Mouse (Mus musculus) heart, adult 18-20 months (tissue): ENCODE measurements around the gene Cntnap5b. TPM values are rescaled to one million over a fixed set of nuclear protein-coding genes. Genes with fewer than 3 reads are reported as not detected.
"Not testable (repeated sequence)": the region's sequence is repeated elsewhere in the genome, so short reads cannot be mapped to it uniquely, and the experiment has no call there.

Experiments used
- DNase-seq, 2 experiments: peaks; one replicate each; pipeline ENCODE4 v3.0.0; 2021 to 2022; ENCODE audit warnings: mixed read lengths in 1 of 2
- long read RNA-seq, 2 experiments: library from polyadenylated mRNA; stranded (forward); transcript quantifications; one replicate each; pipeline ENCODE4 v2.0.0; 2021
- total RNA-seq, 2 experiments: library from RNA; stranded (reverse); gene quantifications; 2 replicates each; pipeline ENCODE4 v1.2.3; 2021

Gene Cntnap5b
- total RNA-seq: under 1 TPM; 0.33 to 0.50 TPM
- long read RNA-seq, experiment 1, partial matches to known transcripts: 1 of 2 reads
- long read RNA-seq, experiment 1, other reads (novel, unspliced or antisense): 1 of 2 reads
- long read RNA-seq, experiment 2: 0 reads

DNA sequence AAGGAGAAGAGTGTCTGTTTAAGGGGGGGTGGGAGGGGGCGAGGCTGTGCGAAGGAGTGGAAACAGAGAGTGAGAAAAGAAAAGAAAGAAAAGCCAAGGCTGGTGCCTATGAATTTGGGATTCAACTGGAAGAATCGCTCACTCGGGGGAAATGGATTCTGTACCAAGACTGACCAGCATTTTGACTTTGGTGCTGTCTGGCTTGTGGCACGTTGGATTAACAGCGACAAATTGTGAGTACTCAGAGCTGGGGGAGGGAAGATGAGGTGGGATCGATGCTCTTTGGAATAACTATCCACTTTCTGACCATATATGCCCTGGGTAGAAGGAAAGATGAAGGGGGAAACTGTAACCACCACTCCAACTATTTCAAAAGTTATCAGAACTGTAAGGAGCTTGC is at the start of gene Cntnap5b:
TSS of gene Cntnap5b (plus strand) at position 152 of the 400 bp plus-strand sequence.
- DNase-seq: no peak

GRCm38 (mm10) chr1:99759996-99760395 is 12.6 kb upstream of the Cntnap5b start:
- no peak for DNase-seq

DNA sequence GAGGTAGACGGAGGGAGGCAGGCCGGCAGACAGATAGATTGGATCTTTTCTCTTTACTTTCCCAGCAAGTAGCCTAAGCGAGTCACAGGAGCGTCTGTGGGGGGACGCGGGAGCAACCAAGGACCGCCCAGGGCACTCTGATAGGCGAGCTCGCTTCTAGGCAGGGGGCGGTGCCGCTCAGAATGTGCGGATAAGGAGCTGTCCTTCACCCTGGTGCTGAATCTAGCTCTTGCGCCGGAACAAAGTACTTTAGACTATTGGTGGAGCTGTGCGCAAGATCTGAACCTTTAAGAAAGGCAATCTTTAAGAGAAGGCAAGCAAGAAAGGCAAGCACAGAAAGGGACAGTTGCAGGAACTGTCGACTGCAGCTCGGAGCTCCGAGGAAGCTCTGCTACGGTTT is 382 bp upstream of the Cntnap5b start:
- peak; percentile 3 to 18 for DNase-seq

DNA sequence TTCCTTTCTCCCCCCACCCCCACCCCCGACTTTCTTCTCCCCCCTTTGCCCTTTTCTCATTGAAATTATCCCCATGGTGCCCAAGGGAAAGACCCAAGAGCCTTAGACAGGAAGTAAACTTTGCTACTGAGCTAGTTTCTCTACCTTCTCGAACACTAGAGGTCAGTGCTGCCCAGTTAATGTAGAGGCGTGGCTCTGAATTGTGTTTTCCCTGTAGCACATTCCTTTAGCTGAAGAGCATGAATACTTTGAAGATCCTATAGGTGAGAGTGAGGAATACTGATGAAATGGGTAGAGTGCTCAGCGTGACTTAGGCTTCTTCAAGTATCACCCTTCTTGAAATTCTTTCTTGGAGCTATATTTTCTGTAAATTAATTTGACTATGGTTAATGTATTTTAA is 1.6 kb downstream of the Cntnap5b start:
- DNase-seq: peak in 1 of 2 experiments; percentile 18

DNA sequence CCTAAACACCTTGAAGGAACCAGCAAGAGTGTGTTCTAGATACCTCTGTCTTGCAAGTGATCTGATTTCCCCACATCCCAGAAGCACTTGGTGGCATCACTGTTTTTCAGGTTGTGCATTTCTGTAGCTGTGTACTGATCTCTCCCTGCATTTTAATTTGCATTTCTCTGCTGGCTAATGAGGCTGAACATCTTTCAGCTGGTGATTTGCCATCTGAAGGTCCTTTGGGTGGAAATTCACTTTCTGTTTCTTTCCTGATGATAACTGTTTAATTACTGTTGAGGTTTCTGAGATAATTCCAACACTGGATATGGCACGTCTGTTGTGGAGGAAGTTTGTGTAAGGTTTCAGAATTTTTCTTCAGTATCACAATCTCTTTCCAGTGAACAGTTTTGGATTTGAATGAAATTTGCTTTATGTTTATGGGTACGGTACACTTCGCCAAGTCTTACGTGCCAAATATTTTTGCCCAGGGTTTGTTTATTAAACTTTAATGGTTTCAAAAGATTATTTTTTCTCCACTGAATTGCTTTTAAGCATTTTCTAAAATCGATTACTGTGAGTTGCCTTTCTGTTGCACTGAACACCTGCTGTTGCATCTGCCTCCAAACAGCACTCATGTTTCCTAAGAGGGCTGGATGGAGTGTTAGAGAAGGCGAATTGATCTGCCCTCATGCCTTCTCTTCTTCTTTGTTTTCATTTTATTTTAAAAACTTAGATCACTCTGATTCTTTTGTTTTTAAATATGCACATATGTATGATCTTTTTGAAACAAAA is 41.0 kb downstream of the Cntnap5b start:
- no peak for DNase-seq

DNA sequence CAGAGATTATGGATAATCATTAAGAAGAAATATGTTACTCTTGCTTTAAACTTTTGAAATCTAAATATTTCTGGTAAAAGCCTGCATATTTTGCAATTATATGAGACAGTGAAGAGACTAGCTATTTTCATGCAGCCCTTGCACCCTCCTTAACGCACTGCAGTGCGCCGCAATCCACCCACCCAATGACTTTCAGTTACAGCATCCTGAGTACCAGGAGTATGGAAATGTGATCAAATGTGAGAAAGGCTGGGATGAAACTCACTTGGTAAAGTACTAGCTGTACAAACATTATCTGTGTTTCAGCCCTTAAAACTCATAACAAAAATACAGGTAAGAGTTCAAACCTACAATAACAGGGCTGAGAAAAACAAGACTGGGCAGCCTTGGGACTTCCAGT is 99.8 kb downstream of the Cntnap5b start:
- DNase-seq: no peak

GRCm38 (mm10) chr1:99907774-99908173 is 135.2 kb downstream of the Cntnap5b start:
- DNase-seq: peak; percentile 1 to 2

GRCm38 (mm10) chr1:99943515-99943914 is 170.9 kb downstream of the Cntnap5b start:
- DNase-seq: no peak

DNA sequence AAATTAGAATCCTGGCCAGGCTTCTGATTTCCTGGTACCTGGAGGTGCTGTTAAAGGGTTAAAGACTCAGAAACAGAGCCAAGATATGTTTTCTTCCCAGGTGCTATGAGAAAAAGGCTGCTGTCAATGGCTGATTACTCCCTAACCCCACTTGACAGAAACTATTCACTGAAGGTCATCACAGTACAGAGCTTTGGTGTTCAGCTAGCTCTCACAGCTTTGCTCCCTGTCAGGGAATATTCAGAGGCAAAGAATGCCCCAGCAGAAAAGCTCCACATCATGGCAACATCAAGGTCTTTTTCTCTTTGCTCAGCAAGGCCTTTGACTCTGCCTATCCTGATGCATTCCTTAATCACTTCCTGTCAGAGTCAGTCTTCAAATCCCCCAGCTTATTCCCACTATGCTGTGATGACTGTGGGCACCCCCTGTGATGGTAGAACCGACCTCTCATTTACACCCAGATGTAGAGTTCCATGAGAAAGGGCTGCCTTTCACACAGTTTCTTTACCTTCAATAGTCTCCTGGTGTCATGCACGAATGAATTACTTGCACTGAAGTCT is 186.9 kb downstream of the Cntnap5b start:
- no peak for DNase-seq

DNA sequence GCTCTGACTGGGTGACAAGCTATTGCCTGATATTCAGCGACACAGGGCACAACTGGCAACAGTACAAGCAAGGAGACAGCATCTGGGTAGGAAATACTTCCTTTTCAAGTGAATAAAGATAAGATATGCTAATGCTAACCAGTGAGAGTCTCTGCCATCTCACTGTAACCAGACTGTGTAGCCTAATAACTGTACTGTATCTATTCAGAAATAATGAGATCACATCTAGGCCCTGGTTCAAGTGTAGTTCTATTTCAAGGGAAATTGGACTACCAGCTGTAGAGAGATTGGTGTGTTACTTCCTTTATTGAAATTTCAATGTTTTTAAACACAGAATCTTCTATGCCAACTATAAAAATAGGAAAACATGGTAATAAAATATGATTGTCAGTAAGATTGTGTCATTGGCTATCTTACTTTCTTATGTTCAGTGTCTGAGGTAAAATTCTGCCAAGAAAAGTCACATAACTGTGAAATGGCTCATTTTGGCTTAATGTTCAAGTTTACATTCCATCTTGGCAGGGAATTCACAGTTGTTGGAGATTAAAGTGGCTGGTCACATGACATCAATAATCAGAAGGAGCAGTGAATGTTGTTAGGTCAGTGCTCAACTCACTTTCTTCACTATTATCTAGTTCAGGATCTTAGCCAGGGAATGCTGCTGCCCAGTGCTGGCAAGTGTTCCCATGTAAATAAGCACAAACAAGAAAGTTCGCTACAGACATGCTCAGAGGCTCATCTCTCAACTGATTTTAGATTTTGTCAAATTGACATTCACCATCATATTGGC is 194.9 kb downstream of the Cntnap5b start:
- no peak for DNase-seq

DNA sequence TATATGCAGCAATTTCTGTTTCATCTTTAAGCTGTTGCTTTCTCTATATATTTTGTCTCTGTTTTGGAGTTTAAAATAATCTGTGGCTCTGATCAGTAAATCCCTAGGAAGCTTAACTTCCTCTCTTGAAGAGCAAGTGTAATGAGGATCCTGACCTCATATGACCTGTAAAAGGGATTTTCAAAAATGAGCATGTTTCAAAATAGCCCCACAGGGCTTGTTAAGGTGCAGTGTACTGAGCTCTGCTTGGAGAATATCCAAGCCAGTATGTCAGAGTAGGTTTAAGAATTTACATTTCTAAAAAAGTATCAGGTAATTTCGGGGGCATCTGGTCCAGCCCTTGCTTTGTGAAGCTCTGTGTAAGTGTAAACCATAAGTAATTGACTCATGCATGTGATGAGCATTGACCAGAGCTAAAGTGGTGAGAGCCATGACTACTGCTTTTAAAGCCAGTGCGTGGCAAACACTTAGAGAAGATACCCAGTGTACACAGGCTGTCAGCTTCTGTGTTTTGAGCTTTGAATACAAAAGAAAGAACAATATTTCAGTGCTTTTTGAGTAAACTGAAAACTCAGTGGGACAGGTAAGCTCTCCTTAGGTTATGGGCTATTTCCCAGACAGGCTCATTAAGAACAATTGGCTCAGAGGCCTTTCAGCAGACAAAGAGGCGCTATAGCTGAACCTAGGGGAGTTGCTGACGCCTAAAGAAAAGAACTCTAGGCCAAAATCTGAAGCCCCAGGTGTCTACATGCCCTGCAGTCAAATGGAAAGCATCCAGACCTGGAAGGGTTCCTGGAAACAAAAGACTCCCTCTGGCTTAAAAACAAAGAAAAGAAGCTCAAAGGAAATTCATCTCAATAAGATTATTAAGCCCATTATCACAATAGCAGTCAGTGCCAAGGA is 197.9 kb downstream of the Cntnap5b start:
- DNase-seq: no peak

- DNase-seq: not testable (repeated sequence)
Measured at GRCm38 (mm10) chr1:100001226-100001625, 228.7 kb downstream of the Cntnap5b start.

DNA sequence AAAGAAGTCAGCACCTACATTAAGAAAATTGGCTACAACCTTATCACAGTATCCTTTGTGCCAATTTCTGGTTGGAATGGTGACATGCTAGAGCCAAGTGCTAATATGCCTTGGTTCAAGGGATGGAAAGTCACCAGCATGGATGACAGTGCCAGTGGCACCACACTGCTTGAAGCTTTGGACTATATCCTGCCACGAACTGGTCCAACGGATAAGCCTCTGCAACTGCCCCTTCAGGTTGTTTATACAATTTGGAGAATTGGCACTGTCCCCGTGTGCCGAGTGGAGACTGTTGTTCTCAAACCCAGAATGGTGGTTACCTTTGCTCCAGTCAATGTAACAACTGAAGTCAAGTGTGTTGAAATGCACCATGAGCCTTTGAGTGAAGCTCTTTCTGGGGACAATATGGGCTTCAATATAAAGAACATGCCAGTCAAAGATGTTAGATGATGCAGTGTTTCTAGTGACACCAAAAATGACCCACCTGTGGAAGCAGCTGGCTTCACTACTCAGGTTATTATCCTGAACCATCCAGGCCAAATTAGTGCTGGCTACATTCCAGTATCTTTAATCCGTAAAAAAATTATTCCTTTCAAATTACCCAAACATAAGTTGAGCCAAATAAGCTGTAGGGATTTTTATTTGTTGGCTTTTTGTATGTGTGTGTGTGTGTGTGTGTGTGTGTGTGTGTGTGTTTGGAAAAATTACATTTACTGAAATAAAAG is 233.6 kb downstream of the Cntnap5b start:
- DNase-seq: no peak

DNA sequence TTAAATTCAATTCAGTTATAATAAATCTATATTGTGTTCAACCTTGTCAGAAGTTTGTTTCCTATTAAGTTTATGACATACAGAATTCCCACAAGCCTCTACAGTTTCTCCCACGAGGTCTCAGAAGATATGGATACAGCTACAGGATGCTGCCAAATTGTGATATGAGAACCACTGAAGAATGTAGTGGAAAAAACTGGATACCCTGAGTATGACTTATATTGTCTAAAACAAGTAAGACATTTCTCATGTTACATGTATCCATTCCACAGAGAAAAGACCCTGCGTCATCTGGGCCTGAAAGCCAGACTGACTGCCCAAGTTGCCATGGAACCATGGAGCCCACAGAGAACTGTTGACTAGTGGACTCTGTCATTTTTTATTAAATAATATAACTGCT is 269.2 kb downstream of the Cntnap5b start:
- no peak for DNase-seq

DNA sequence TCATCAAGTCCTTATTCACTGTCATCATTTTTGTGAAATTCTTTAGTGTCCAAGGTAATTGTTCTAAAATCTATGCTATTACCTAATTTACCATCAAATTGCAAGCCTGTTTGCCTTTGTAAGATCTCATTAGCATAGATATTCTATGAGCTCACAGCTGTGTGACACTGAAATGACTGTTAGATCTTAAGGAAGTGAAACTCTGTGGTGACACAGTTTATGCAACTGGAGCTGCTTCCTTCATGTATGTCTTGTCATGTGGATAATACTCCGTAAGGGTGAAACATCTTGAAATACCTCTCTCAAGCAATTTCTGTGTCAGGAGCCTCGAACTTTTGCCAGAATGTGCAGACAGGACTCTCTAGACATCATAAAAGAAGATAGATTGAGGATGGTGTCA is 307.2 kb downstream of the Cntnap5b start:
- no peak for DNase-seq

DNA sequence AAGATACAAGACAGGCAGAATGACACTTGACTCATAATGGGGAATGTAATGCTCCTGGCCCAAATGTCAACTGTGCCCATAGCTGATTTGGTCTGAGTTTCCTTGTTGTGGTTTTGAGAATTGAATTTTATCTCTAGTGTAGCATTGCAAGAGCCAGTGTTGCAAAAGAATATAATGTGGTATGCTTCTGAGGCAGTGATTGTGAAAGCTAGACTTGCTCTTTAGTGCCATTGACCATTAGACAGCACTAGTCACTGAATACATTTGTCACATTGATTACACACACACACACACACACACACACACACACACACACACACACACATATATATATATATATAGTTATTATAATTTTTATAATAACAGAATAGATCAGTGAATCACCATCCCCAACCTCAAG is 328.0 kb downstream of the Cntnap5b start:
- no peak for DNase-seq

GRCm38 (mm10) chr1:100101017-100101416 is 328.5 kb downstream of the Cntnap5b start:
- DNase-seq: no peak

DNA sequence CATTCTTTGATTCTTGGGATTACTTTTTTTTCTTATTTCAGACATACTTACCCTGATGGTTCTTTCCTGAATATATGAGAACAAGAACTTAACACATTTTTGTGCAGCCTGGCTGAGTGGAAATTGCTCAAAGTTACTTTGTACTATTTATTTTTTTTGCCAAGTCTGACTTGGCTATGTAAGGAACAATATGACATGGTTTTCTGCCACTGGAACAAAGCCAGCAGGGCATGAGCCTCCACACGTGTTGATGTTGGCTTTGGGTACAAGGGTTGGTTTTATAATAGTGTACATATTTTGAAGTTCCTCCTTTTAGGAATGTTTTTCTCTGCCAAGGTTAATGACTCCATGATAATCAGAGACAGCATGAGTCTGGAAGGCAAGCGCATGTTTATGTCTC is 331.8 kb downstream of the Cntnap5b start:
- DNase-seq: no peak

DNA sequence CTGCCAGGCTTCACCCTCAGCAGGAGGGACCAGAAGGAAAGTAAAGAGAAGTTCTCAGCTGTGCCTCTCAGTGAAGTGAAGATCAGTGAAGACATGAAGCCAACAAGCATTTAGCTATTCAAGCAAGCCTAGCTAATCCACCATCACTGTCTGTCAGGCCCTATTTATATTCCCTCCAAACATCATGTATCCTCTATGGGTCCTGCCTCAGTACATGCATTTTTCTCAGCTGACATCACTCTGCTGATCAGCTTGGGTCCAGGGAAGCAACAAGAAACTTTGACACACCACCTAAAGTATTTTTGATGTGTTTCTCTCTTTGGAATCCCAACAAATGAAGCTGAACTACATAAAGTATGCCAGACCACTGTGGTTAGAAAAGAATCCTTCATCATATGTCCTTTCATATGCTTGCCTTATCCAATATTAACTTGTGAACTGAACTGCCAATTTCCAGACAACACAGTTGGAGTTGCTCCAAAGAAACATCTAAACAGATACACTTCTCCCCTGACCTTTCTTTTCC is 349.9 kb downstream of the Cntnap5b start:
- no peak for DNase-seq

- DNase-seq: no peak
Measured at GRCm38 (mm10) chr1:100163588-100164357, 391.2 kb downstream of the Cntnap5b start.
